Mouse (Mus musculus) forebrain, embryonic 16.5 days (tissue): ENCODE data around the gene Ncor2. TPM values are rescaled to one million over a fixed set of nuclear protein-coding genes. Genes with fewer than 3 reads are reported as not detected.
A peak's percentile ranks its signal among the peaks of the same experiment; 100 is the strongest.

Experiments
- ATAC-seq: fragments of 200-750 bp; cut with Nextera tagmentation; 2 replicates; pipeline ENCODE4 v1.8.0; 2017; ENCODE audit warnings: mild to moderate bottlenecking, moderate library complexity
- H3K27ac ChIP-seq: fragments of 300-500 bp; sonication (generic); 2 replicates; pipeline ENCODE4 v1.5.1; 2014; ENCODE audit warnings: low read length, control low read depth
- H3K27me3 ChIP-seq: fragments of 300-500 bp; sonication (generic); replicated peaks from 2 replicates; pipeline ENCODE4 v1.6.1; 2014; ENCODE audit warnings: low read length; ENCODE audit not compliant: control insufficient read depth, insufficient read depth
- H3K36me3 ChIP-seq: fragments of 300-500 bp; sonication (generic); 2 replicates; pipeline ENCODE4 v1.6.1; 2014; ENCODE audit not compliant: control insufficient read depth, insufficient read depth
- H3K4me1 ChIP-seq: fragments of 300-500 bp; sonication (generic); replicated peaks from 2 replicates; pipeline ENCODE4 v1.6.1; 2014; ENCODE audit warnings: low read length; ENCODE audit not compliant: control insufficient read depth, insufficient read depth
- H3K4me2 ChIP-seq: fragments of 300-500 bp; sonication (generic); 2 replicates; pipeline ENCODE4 v1.6.1; 2014; ENCODE audit warnings: mild to moderate bottlenecking, low read length, control low read depth
- H3K4me3 ChIP-seq: fragments of 300-500 bp; sonication (generic); replicated peaks from 2 replicates; pipeline ENCODE4 v1.5.1; 2014; ENCODE audit warnings: mild to moderate bottlenecking, low read length, control low read depth
- H3K9ac ChIP-seq: fragments of 300-500 bp; sonication (generic); replicated peaks from 2 replicates; pipeline ENCODE4 v1.6.1; 2014; ENCODE audit warnings: low read depth, low read length, control low read depth
- H3K9me3 ChIP-seq: fragments of 300-500 bp; sonication (generic); 2 replicates; pipeline ENCODE4 v1.6.1; 2016; ENCODE audit warnings: low read length; ENCODE audit not compliant: control insufficient read depth
- WGBS: fragments of 180-500 bp; shearing (Covaris S2); extraction: QIAGEN DNeasy Blood & Tissue Kit; methylation state at CpG from one replicate; pipeline ENCODE4 v1.1.7; 2014; 5-methylcytosine and 5-hydroxymethylcytosine counted together
- polyA plus RNA-seq: library from polyadenylated mRNA; unstranded; fragments of >200 nt; fragmentation: Nextera tagmentation; extraction: Ambion mirVana; gene quantifications from 2 replicates; pipeline ENCODE4 v1.2.1, GENCODE M21; 2015

Gene Ncor2
- polyA plus RNA-seq, 1 experiment from 2014 or later: 26.5 TPM

DNA sequence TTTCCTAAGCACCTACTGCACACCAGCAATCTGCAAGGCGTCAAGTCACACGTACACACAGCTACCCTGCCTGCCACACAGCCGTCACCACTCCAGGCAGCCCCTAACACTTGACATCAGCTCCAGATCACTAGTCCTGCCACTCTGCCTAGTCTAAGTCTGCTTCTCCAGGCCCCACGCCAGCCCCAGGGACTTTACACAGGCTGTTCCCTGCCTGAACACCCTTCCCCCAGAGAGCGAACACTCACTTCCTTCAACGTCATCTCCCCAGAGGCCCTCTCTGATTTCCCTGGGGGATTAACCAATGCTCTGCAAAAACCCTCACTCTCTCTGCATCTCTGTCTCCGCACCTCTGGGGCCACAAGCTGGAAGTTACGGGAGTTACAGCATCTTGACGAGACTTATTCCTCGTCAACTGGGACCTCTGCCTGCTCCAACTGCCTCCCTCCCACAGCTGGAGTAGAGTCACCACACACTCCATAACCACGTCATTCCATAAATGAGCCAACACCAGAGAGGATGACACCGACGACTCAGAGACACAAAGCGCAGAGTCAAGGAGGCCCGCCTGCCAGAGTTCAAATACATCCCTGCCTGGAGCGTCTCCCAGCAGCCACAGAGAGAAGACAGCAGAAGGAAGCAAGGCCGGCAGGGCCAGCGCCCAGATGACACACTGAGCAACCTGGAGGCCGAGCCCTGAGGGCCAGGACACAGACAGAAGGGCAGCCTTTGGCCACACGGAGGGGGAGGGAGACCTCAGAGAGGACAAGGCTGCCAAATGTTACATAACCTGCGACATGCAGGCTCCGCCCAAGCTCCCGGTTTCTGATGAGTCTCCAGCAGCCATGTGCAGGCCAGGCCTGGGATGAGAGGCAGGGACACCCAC, 126.2 kb downstream of the Ncor2 start:
- H3K9ac ChIP-seq: no peak overlapping the region
- no peaks in the 10 kb centered on the region for H3K27me3 ChIP-seq
- peaks cover 36% of the 10 kb centered on the region for H3K4me1 ChIP-seq
- no peak overlapping the region for H3K4me3 ChIP-seq
- H3K36me3 ChIP-seq: peaks cover 2% of the 10 kb centered on the region; the same call in 1 of the 2 replicates
- no peak overlapping the region for H3K4me2 ChIP-seq
- ATAC-seq: peak; percentile 58
- 68% methylated on average over 23 of the region's 23 CpGs for WGBS
- H3K27ac ChIP-seq: peak overlapping the region; percentile 62
- no peaks in the 10 kb centered on the region for H3K9me3 ChIP-seq

DNA sequence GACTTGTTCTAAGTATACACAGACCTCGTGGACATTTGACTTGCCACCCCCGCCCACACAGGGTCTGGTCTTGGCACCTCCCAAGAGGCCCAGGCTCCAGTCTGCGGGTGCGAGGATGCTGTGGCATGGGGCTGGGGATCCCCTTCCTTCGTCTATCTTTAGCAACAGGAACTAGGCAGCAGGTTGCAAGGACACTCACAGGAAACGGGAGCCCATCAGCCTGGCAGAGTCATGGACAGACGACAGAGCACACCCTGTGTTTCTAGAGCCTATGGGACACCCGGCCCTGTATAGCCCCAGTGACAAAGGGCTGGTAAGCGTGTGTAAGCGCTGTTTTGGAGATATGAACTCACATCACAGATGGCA, 126.8 kb downstream of the Ncor2 start:
- Histone ChIP-seq H3K27ac (peak overlapping the region; percentile 62), H3K9me3 (no peaks in the 10 kb centered on the region), H3K9ac (no peak overlapping the region), H3K4me3 (no peak overlapping the region), H3K4me1 (peaks cover 30% of the 10 kb centered on the region), H3K4me2 (no peak overlapping the region), H3K36me3 (peaks cover 8% of the 10 kb centered on the region), H3K27me3 (no peaks in the 10 kb centered on the region)
- ATAC-seq: peak; percentile 5; the same call in 1 of the 2 replicates
- 70% methylated on average over 10 of the region's 10 CpGs for WGBS

DNA sequence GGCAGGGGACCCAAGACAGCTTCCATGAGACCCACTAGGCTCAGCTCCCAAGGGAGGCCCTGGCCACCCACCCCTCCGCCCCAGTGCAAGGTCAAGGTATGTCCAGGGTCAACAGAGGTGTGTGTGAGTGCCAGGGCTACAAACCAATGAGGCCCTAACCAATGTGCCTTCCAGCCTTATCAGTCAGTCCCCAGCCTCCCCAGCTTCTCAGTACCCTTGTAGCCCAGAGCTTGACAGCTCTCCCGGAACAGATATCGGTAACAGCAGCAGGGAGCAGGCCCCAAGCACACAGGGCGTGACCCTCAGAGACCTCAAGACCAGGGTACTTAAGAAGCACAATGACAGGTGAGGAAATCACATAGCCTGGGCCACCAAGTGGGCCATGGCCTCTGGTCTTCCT, 129.5 kb downstream of the Ncor2 start:
- H3K36me3 ChIP-seq: peaks cover 14% of the 10 kb centered on the region
- H3K27ac ChIP-seq: no peak overlapping the region
- H3K4me1 ChIP-seq: peaks cover 24% of the 10 kb centered on the region
- H3K27me3 ChIP-seq: no peaks in the 10 kb centered on the region
- no peak overlapping the region for H3K9ac ChIP-seq
- no peak overlapping the region for H3K4me2 ChIP-seq
- ATAC-seq: no peak
- 96% methylated on average over 4 of the region's 4 CpGs for WGBS
- H3K4me3 ChIP-seq: no peak overlapping the region
- H3K9me3 ChIP-seq: no peaks in the 10 kb centered on the region

DNA sequence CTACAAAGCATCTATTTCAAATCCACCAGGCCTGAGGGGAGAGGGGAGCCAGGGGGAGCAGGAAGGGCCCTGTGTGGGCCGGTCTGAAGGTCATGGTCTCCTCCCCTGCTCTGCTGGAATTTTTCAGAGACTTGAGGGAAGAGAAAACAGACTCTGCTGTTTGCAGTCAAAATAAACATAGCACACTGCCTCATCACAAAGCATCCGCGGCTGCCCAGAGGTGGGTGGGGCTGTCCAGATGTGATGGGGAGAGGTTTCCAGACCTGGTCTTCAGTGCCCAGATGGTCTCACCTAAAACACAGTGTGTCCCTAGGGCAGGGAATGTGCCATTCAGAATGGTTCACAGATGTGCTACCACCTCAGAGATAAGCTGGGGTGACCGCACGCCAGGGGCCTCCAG, 132.6 kb downstream of the Ncor2 start:
- Histone ChIP-seq H3K4me2 (no peak overlapping the region), H3K9ac (no peak overlapping the region), H3K27me3 (no peaks in the 10 kb centered on the region), H3K4me1 (peaks cover 9% of the 10 kb centered on the region; the same call in 1 of the 2 replicates), H3K4me3 (no peak overlapping the region), H3K36me3 (peaks cover 14% of the 10 kb centered on the region), H3K27ac (no peak overlapping the region), H3K9me3 (no peaks in the 10 kb centered on the region)
- no peak for ATAC-seq
- 79% methylated on average over 5 of the region's 5 CpGs for WGBS

DNA sequence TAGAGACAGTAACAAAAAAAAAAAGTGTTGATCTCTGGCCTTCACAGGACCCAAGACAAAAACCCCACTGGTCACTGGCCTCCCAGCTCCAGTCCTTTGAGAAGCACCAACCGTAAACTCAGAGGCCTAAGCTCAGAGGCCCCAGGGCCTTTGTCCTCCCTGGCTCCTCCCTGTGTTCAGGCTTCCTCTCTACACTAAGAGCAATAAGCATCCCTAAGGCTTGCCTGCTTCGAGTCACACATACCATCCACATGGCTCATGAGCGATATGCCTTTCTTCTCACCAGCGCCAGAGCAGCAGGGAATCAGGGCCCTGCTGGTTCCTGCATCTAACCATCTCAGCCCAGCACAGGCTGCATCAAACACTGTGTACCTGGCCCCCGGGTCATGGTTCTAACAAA, 133.8 kb downstream of the Ncor2 start:
- no peak overlapping the region for H3K4me3 ChIP-seq
- no peaks in the 10 kb centered on the region for H3K9me3 ChIP-seq
- peaks cover 14% of the 10 kb centered on the region for H3K36me3 ChIP-seq
- H3K27ac ChIP-seq: 0 out of 2 replicates have a peak overlapping the region, but pooled peaks have one; percentile 24
- ATAC-seq: no peak
- no peaks in the 10 kb centered on the region for H3K27me3 ChIP-seq
- peaks cover 11% of the 10 kb centered on the region; the same call in 1 of the 2 replicates for H3K4me1 ChIP-seq
- 10% methylated on average over 5 of the region's 5 CpGs for WGBS
- no peak overlapping the region for H3K9ac ChIP-seq
- no peak overlapping the region for H3K4me2 ChIP-seq

DNA sequence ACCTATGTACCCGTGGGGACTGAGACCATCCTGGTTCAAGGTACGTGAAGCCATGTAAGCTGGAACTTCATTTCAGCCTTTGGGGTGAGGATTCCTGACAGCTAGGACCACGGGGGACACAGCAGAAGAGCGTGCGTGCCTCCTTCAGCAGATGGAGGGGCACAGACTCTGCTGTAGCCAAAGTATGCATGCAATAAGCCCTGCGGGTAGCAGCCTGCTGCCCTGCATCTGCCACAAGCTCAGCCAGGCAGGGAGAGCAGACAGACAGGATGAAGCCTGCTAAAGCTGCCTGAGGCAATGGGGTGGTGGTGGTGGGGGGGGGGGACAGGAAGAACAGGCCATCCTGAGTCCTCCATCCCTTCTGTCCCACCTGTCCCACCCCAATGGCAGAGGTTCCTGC, 135.6 kb downstream of the Ncor2 start:
- no peaks in the 10 kb centered on the region for H3K9me3 ChIP-seq
- peaks cover 18% of the 10 kb centered on the region for H3K36me3 ChIP-seq
- H3K4me1 ChIP-seq: peaks cover 11% of the 10 kb centered on the region; the same call in 1 of the 2 replicates
- H3K27me3 ChIP-seq: no peaks in the 10 kb centered on the region
- H3K9ac ChIP-seq: no peak overlapping the region
- H3K4me2 ChIP-seq: no peak overlapping the region
- no peak overlapping the region for H3K4me3 ChIP-seq
- no peak for ATAC-seq
- WGBS: 88% methylated on average over 6 of the region's 6 CpGs
- H3K27ac ChIP-seq: no peak overlapping the region

DNA sequence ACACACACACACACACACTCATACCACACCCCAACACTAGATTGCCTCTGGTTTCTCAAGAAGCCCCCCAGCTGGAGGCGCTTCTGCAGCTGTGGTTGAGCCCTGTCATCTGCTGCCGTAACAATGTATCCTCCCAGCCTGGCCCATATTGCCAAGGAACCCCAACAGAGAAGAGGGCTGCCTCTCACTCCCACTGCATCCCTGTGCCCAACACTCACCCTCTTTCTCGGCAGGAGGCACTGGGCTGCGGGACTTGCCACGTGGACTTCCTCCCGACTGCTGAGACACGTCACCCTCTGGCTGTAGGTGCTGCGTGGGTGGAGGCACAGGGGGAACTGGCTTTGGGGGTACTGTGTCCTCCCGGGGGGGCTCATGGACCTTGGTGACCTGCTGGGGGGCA, 137.4 kb downstream of the Ncor2 start:
- H3K27ac ChIP-seq: no peak overlapping the region
- no peak overlapping the region for H3K4me2 ChIP-seq
- peaks cover 13% of the 10 kb centered on the region; the same call in 1 of the 2 replicates for H3K36me3 ChIP-seq
- peaks cover 11% of the 10 kb centered on the region; the same call in 1 of the 2 replicates for H3K4me1 ChIP-seq
- 83% methylated on average over 9 of the region's 9 CpGs for WGBS
- ATAC-seq: no peak
- H3K9ac ChIP-seq: no peak overlapping the region
- no peaks in the 10 kb centered on the region for H3K27me3 ChIP-seq
- no peak overlapping the region for H3K4me3 ChIP-seq
- H3K9me3 ChIP-seq: no peaks in the 10 kb centered on the region

DNA sequence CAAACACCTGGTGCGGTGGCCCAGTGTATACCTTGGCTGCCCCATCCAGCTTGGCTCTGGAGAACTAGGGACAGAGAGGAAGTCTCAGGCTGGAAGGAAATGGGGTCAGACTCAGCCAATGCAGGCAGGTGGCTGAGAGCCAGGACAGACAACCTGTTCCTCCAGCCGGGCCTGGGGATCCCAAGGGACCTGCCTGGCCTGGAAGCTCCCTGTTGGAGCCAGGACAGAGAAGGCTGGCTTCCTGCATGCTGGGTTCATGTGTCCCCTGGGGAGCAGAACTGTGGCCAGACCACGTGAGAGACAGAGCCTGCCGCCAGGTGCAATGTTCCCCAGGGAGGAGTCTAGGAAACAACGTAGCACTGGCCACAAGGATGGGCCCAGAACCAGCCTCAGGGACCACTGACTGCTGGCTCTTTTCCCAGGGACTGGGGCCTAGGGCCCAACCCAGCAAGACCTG, 138.9 kb downstream of the Ncor2 start:
- Histone ChIP-seq H3K9me3 (no peaks in the 10 kb centered on the region), H3K4me1 (0 out of 2 replicates have a peak, but pooled peaks cover 2% of the 10 kb centered on the region), H3K4me3 (no peak overlapping the region), H3K36me3 (peaks cover 11% of the 10 kb centered on the region; the same call in 1 of the 2 replicates), H3K27ac (no peak overlapping the region), H3K27me3 (no peaks in the 10 kb centered on the region), H3K9ac (no peak overlapping the region), H3K4me2 (no peak overlapping the region)
- WGBS: 68% methylated on average over 5 of the region's 5 CpGs
- ATAC-seq: no peak

DNA sequence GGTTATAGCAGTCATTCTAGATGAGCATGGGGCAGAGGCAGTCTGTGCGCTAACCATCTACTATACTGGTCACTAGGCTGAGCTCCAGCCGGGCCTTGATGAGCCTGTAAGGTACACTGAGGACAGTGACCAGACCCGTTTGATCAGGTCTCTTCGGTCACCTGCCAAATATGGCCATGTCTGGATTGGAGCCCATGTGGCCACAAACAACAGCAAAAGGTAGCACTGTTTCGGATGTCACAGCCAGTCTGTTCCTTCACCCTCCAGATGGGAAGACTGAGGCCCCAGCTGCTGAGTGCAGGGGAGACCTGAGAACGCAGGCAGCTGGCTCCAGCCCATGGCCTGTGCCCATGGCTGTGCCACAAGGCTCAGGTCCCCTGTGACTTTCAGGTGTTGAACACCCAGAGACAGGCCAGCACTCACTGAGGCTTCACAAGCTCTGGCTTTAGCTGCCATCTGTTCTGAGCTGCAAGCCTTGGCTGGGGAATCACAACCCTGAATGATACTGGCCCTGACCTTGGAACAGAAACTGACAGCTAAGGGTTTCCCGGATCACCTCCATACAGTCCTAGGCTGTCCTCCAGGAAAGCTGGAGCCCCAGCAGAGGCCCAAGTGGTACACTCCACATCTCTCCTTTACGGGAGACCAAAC, 139.5 kb downstream of the Ncor2 start:
- peaks cover 11% of the 10 kb centered on the region; the same call in 1 of the 2 replicates for H3K36me3 ChIP-seq
- 92% methylated on average over 8 of the region's 8 CpGs for WGBS

More for the DNA sequence above, 139.5 kb downstream of the Ncor2 start:
- H3K4me3 ChIP-seq: no peak overlapping the region
- no peaks in the 10 kb centered on the region for H3K27me3 ChIP-seq
- no peaks in the 10 kb centered on the region for H3K9me3 ChIP-seq
- H3K27ac ChIP-seq: no peak overlapping the region
- ATAC-seq: no peak
- 0 out of 2 replicates have a peak, but pooled peaks cover 2% of the 10 kb centered on the region for H3K4me1 ChIP-seq
- no peak overlapping the region for H3K9ac ChIP-seq
- no peak overlapping the region for H3K4me2 ChIP-seq
